Mouse (Mus musculus) spleen, adult 2 months (tissue): Measurements from ENCODE around the gene Msrb3.

Experiments used
- CTCF ChIP-seq: fragments of 200-500 bp; IDR thresholded peaks from 2 replicates; pipeline ENCODE4 v1.5.1; 2011; ENCODE audit warnings: mild to moderate bottlenecking, inconsistent platforms; ENCODE audit not compliant: insufficient read depth, insufficient read length, insufficient replicate concordance; ENCODE audit errors: extremely low read depth
- POLR2A ChIP-seq: fragments of 200-500 bp; IDR thresholded peaks from 2 replicates; pipeline ENCODE4 v1.6.1; 2011; ENCODE audit warnings: low read depth, low read length, inconsistent platforms

DNA sequence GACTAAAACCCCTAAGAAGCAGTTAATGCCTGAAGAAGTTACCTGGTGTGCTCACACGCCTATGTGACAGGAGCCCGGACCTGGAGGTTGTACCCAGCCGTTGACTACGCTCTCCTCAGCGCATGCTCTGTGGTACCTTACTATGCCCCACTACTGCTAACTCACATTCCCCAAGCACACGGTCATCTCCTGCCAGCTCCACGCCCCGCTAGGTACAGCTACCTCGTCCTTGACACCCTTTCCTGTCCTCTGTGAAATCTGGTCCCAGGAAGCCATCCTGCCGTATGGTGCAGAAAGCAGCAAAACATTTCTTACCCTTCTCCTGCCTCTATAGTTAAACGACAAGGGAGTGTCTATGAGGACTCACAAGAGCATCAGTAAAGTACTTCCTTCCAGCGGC, 37.2 kb downstream of the Msrb3 start:
- TF ChIP-seq POLR2A (no peak), CTCF (no peak)
